Mouse (Mus musculus): ENCODE results near the gene Lrrc49. TPM values are rescaled to one million over a fixed set of nuclear protein-coding genes. Genes with fewer than 3 reads are reported as not detected.

Lrrc49 gene
- polyA plus RNA-seq, 1 experiment from 2014 or later, result 7.4 TPM

GRCm38 (mm10) chr9:60696271-60696985 lies 8.5 kb upstream of the Lrrc49 start:
- Histone ChIP-seq H3K36me3 (ENCODE audit: inconsistent target) (no peaks in the 10 kb centered on the region), H3K4me3 (ENCODE audit: inconsistent target) (no peak overlapping the region), H3K79me2 (ENCODE audit: inconsistent target) (no peaks in the 10 kb centered on the region), H3K27ac (no peak overlapping the region)
- 81% methylated on average over 6 of the region's 6 CpGs for WGBS (ENCODE audit: missing documents)

GRCm38 (mm10) chr9:60693986-60694385 lies 6.0 kb upstream of the Lrrc49 start:
- Histone ChIP-seq H3K27ac (no peak overlapping the region), H3K36me3 (ENCODE audit: inconsistent target) (no peaks in the 10 kb centered on the region)
- WGBS (ENCODE audit: missing documents), result 85% methylated on average over 2 of the region's 2 CpGs

GRCm38 (mm10) chr9:60692624-60693023 lies 4.7 kb upstream of the Lrrc49 start:
- Histone ChIP-seq H3K36me3 (ENCODE audit: inconsistent target) (no peaks in the 10 kb centered on the region), H3K79me2 (ENCODE audit: inconsistent target) (no peaks in the 10 kb centered on the region), H3K4me3 (ENCODE audit: inconsistent target) (no peak overlapping the region), H3K27ac (no peak overlapping the region)
- 95% methylated on average over 4 of the region's 4 CpGs for WGBS (ENCODE audit: missing documents)

More at GRCm38 (mm10) chr9:60693986-60694385, 6.0 kb upstream of the Lrrc49 start:
- H3K79me2 ChIP-seq (ENCODE audit: inconsistent target), result no peaks in the 10 kb centered on the region
- H3K4me3 ChIP-seq (ENCODE audit: inconsistent target), result no peak overlapping the region

- Histone ChIP-seq H3K79me2 (ENCODE audit: inconsistent target) (no peaks in the 10 kb centered on the region), H3K27ac (peak overlapping the region; percentile 10), H3K36me3 (ENCODE audit: inconsistent target) (no peaks in the 10 kb centered on the region), H3K4me3 (ENCODE audit: inconsistent target) (peak overlapping the region; percentile 51)
- whole genome bisulfite sequencing (ENCODE audit: missing documents), result under 1% methylated on average over 7 of the region's 7 CpGs
Observed at GRCm38 (mm10) chr9:60687415-60687814, 543 bp downstream of the Lrrc49 start.

- 88% methylated on average over 4 of the region's 4 CpGs for WGBS (ENCODE audit: missing documents)
- H3K27ac ChIP-seq, result no peak overlapping the region
- no peaks in the 10 kb centered on the region for H3K79me2 ChIP-seq (ENCODE audit: inconsistent target)
- no peaks in the 10 kb centered on the region for H3K36me3 ChIP-seq (ENCODE audit: inconsistent target)
- H3K4me3 ChIP-seq (ENCODE audit: inconsistent target), result no peak overlapping the region
Observed at GRCm38 (mm10) chr9:60682753-60683152, 5.2 kb downstream of the Lrrc49 start.

GRCm38 (mm10) chr9:60681005-60681404 lies 7.0 kb downstream of the Lrrc49 start:
- H3K27ac ChIP-seq, result no peak overlapping the region
- H3K36me3 ChIP-seq (ENCODE audit: inconsistent target), result no peaks in the 10 kb centered on the region
- no peaks in the 10 kb centered on the region for H3K79me2 ChIP-seq (ENCODE audit: inconsistent target)
- H3K4me3 ChIP-seq (ENCODE audit: inconsistent target), result no peak overlapping the region
- WGBS (ENCODE audit: missing documents), result 91% methylated on average over 3 of the region's 3 CpGs

GRCm38 (mm10) chr9:60678913-60679312 lies 9.0 kb downstream of the Lrrc49 start:
- no peak overlapping the region for H3K4me3 ChIP-seq (ENCODE audit: inconsistent target)
- 33% methylated on average over 5 of the region's 5 CpGs for WGBS (ENCODE audit: missing documents)
- no peaks in the 10 kb centered on the region for H3K79me2 ChIP-seq (ENCODE audit: inconsistent target)
- no peak overlapping the region for H3K27ac ChIP-seq
- no peaks in the 10 kb centered on the region for H3K36me3 ChIP-seq (ENCODE audit: inconsistent target)

- no peaks in the 10 kb centered on the region for H3K36me3 ChIP-seq (ENCODE audit: inconsistent target)
- H3K79me2 ChIP-seq (ENCODE audit: inconsistent target), result no peaks in the 10 kb centered on the region
- no peak overlapping the region for H3K4me3 ChIP-seq (ENCODE audit: inconsistent target)
- WGBS (ENCODE audit: missing documents), result 96% methylated on average over 4 of the region's 4 CpGs
- no peak overlapping the region for H3K27ac ChIP-seq
Observed at GRCm38 (mm10) chr9:60676429-60676828, 11.5 kb downstream of the Lrrc49 start.

- H3K4me3 ChIP-seq (ENCODE audit: inconsistent target), result no peak overlapping the region
- H3K36me3 ChIP-seq (ENCODE audit: inconsistent target), result no peaks in the 10 kb centered on the region
- H3K27ac ChIP-seq, result no peak overlapping the region
- no peaks in the 10 kb centered on the region for H3K79me2 ChIP-seq (ENCODE audit: inconsistent target)
Observed at GRCm38 (mm10) chr9:60674780-60675179, 13.2 kb downstream of the Lrrc49 start.

- Histone ChIP-seq H3K79me2 (ENCODE audit: inconsistent target) (no peaks in the 10 kb centered on the region), H3K27ac (no peak overlapping the region), H3K36me3 (ENCODE audit: inconsistent target) (no peaks in the 10 kb centered on the region), H3K4me3 (ENCODE audit: inconsistent target) (no peak overlapping the region)
- 94% methylated on average over 2 of the region's 6 CpGs for WGBS (ENCODE audit: missing documents)
Observed at GRCm38 (mm10) chr9:60672568-60672967, 15.4 kb downstream of the Lrrc49 start.

GRCm38 (mm10) chr9:60668886-60669285 lies 19.1 kb downstream of the Lrrc49 start:
- WGBS (ENCODE audit: missing documents), result 95% methylated on average over 6 of the region's 6 CpGs
- Histone ChIP-seq H3K4me3 (ENCODE audit: inconsistent target) (no peak overlapping the region), H3K36me3 (ENCODE audit: inconsistent target) (no peaks in the 10 kb centered on the region), H3K79me2 (ENCODE audit: inconsistent target) (no peaks in the 10 kb centered on the region), H3K27ac (no peak overlapping the region)

GRCm38 (mm10) chr9:60665535-60665934 lies 22.4 kb downstream of the Lrrc49 start:
- Histone ChIP-seq H3K4me3 (ENCODE audit: inconsistent target) (no peak overlapping the region), H3K36me3 (ENCODE audit: inconsistent target) (no peaks in the 10 kb centered on the region), H3K27ac (no peak overlapping the region), H3K79me2 (ENCODE audit: inconsistent target) (no peaks in the 10 kb centered on the region)
- 94% methylated on average over 3 of the region's 3 CpGs for WGBS (ENCODE audit: missing documents)

- H3K79me2 ChIP-seq (ENCODE audit: inconsistent target), result no peaks in the 10 kb centered on the region
- no peaks in the 10 kb centered on the region for H3K36me3 ChIP-seq (ENCODE audit: inconsistent target)
- WGBS (ENCODE audit: missing documents), result 94% methylated on average over 5 of the region's 5 CpGs
- H3K27ac ChIP-seq, result no peak overlapping the region
- H3K4me3 ChIP-seq (ENCODE audit: inconsistent target), result no peak overlapping the region
Observed at GRCm38 (mm10) chr9:60664866-60665265, 23.1 kb downstream of the Lrrc49 start.

GRCm38 (mm10) chr9:60664385-60664784 lies 23.6 kb downstream of the Lrrc49 start:
- Histone ChIP-seq H3K79me2 (ENCODE audit: inconsistent target) (no peaks in the 10 kb centered on the region), H3K27ac (no peak overlapping the region), H3K4me3 (ENCODE audit: inconsistent target) (no peak overlapping the region), H3K36me3 (ENCODE audit: inconsistent target) (no peaks in the 10 kb centered on the region)
- WGBS (ENCODE audit: missing documents), result over 99% methylated on average over 12 of the region's 12 CpGs

- H3K4me3 ChIP-seq (ENCODE audit: inconsistent target), result no peak overlapping the region
- H3K27ac ChIP-seq, result no peak overlapping the region
- WGBS (ENCODE audit: missing documents), result 47% methylated on average over 2 of the region's 2 CpGs
- no peaks in the 10 kb centered on the region for H3K79me2 ChIP-seq (ENCODE audit: inconsistent target)
- no peaks in the 10 kb centered on the region for H3K36me3 ChIP-seq (ENCODE audit: inconsistent target)
Observed at GRCm38 (mm10) chr9:60662936-60663335, 25.0 kb downstream of the Lrrc49 start.

- H3K4me3 ChIP-seq (ENCODE audit: inconsistent target), result no peak overlapping the region
- H3K36me3 ChIP-seq (ENCODE audit: inconsistent target), result no peaks in the 10 kb centered on the region
- H3K79me2 ChIP-seq (ENCODE audit: inconsistent target), result no peaks in the 10 kb centered on the region
- no peak overlapping the region for H3K27ac ChIP-seq
Observed at GRCm38 (mm10) chr9:60653582-60653981, 34.4 kb downstream of the Lrrc49 start.
